Comparison of ENCODE assay signal across 21 mouse cellular contexts in the genomic region with DNA sequence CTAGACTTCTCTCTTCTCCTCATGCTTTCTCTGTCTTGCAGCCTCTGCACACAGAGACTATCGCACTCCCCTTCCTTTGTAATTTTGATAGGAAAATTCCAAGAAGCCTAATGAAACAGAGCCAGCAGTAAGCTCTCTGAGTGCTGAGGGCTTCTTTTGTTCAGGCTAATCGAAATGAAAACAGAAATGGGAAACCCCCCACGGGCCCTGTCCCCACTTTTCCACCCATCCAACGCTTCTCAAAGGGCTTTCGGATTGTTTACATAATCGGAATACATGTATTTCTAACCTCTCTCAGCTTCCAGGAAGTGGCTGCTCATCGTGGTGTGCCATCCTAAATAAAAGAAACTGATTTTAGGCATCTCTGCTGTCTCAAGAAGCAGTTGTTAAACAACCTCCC. TPM values are rescaled to one million over a fixed set of nuclear protein-coding genes. Genes with fewer than 3 reads are reported as not detected.
A peak's percentile ranks its signal among the peaks of the same experiment; 100 is the strongest.
DNase-seq lines count a peak whose midpoint lies in the region; ATAC-seq lines count a peak whose summit lies in the region.
"Had no signal": no experiment of that assay in that cellular context is flagged by ENCODE, and none has a peak within 500 bp of the region (broad histone marks: within the 10 kb centered on the region; RNA-seq: fewer than 3 reads in every experiment).

No protein-coding gene starts in this region.

- no peak overlapping the region for H3K27ac ChIP-seq in heart, embryonic 13.5 days (replicated peaks)
- no peak overlapping the region for H3K27ac ChIP-seq in embryonic facial prominence, embryonic 10.5 days (replicated peaks)
- H3K27ac ChIP-seq: intestine, embryonic 15.5 days; layer of hippocampus, adult 2 months; limb, embryonic 10.5 days; stomach, postnatal 0 days had no signal

- intact Hi-C loops in heart, postnatal 10 days (cut with DNase I), result no loop called here

- H3K4me2 ChIP-seq in heart, embryonic 13.5 days, result 0 out of 2 replicates have a peak overlapping the region, but pooled peaks have one; percentile 10
- H3K4me2 ChIP-seq: intestine, embryonic 15.5 days; liver, embryonic 11.5 days; lung, embryonic 14.5 days had no signal

- H3K9me3 ChIP-seq in heart, embryonic 13.5 days, result no peaks in the 10 kb centered on the region
- H3K9me3 ChIP-seq in embryonic facial prominence, embryonic 10.5 days, result no peaks in the 10 kb centered on the region
- H3K9me3 ChIP-seq: G1E; intestine, embryonic 15.5 days; limb, embryonic 10.5 days had no signal

- peaks cover 44% of the 10 kb centered on the region for H3K27me3 ChIP-seq in heart, embryonic 13.5 days (replicated peaks)
- peaks cover 59% of the 10 kb centered on the region for H3K27me3 ChIP-seq in embryonic facial prominence, embryonic 10.5 days (replicated peaks; ENCODE audit: low read depth, poor library complexity, severe bottlenecking)

- H3K4me1 ChIP-seq in heart, embryonic 13.5 days, result peaks cover 14% of the 10 kb centered on the region
- H3K4me1 ChIP-seq in embryonic facial prominence, embryonic 10.5 days, result peaks cover 36% of the 10 kb centered on the region

- WGBS in heart, embryonic 13.5 days, result 20% methylated on average over 7 of the region's 7 CpGs
- 3% methylated on average over 7 of the region's 7 CpGs for WGBS in embryonic facial prominence, embryonic 10.5 days

- no peak for DNase-seq in heart, postnatal 10 days
- peak; percentile 45 for DNase-seq in 3T3-L1 (ENCODE audit: low read depth, low spot score)
- peak; percentile 74 for DNase-seq in Muller cell, postnatal 12 days (ENCODE audit: inconsistent ontology term)
- peak; percentile 48 for DNase-seq in embryonic facial prominence, embryonic 10.5 days (ENCODE audit: low spot score)
- DNase-seq in cerebellum, postnatal 10 days, result no peak
- DNase-seq in left cerebral cortex, adult 9 months (ENCODE audit: low spot score in 2 of 2), result no peak
- DNase-seq in kidney, adult 11 months, result no peak
- DNase-seq: adrenal gland, adult 8-10 months; cerebellum, postnatal 25 days; forebrain, postnatal 0 days; lung, embryonic 14.5 days; midbrain, embryonic 14.5 days; thymus, postnatal 25 days had no signal

- H3K9ac ChIP-seq in heart, embryonic 13.5 days, result no peak overlapping the region
- H3K9ac ChIP-seq: forebrain, postnatal 0 days; intestine, embryonic 15.5 days; lung, embryonic 14.5 days had no signal

- ATAC-seq in heart, embryonic 13.5 days (ENCODE audit: extremely low read depth, insufficient number of reproducible peaks, low FRiP score, low TSS enrichment), result no peak
- ATAC-seq: forebrain, postnatal 0 days; intestine, embryonic 15.5 days had no signal

- H3K4me3 ChIP-seq in heart, embryonic 13.5 days, result no peak overlapping the region
- no peak overlapping the region for H3K4me3 ChIP-seq in embryonic facial prominence, embryonic 10.5 days
- H3K4me3 ChIP-seq: intestine, embryonic 15.5 days; layer of hippocampus, adult 2 months; limb, embryonic 10.5 days had no signal

- no peaks in the 10 kb centered on the region for H3K36me3 ChIP-seq in heart, embryonic 13.5 days
- no peaks in the 10 kb centered on the region for H3K36me3 ChIP-seq in embryonic facial prominence, embryonic 10.5 days (replicated peaks)
- H3K36me3 ChIP-seq: G1E; intestine, embryonic 15.5 days; limb, embryonic 10.5 days had no signal

RNA-seq across cellular contexts. Expression of a gene that starts 6.7 kb away (rescaled TPM):
- polyA plus RNA-seq in heart, embryonic 13.5 days (2015; fragmentation: Nextera tagmentation; extraction: Ambion mirVana), result 1.2 and 1.6 TPM in 2 replicates
- 1 to 10 TPM; 2.5 to 4.0 TPM for total RNA-seq in heart, postnatal 10 days (2021)
- polyA plus RNA-seq in embryonic facial prominence, embryonic 10.5 days (2016; fragmentation: Nextera tagmentation; extraction: Ambion mirVana), result 4.0 and 6.1 TPM in 2 replicates
- total RNA-seq: hematopoietic stem cell, adult 5-6 weeks had no signal
- polyA plus RNA-seq: G1E had no signal

Comparison
In these comparisons a context has a peak if more than half of its experiments do, and no peak if none do; other contexts are left out.
1. DNase-seq: peak in 3T3-L1 (single experiment), Muller cell, postnatal 12 days (single experiment) and embryonic facial prominence, embryonic 10.5 days (single experiment); none in heart, postnatal 10 days (0 of 2), cerebellum, postnatal 10 days (0 of 2), left cerebral cortex, adult 9 months (0 of 2) and kidney, adult 11 months (single experiment).